Mouse (Mus musculus): ENCODE measurements at regions not wholly inside any gene's neighbourhood (a gene's known extent, or its start where the extent isn't known, plus 50 kb on each side); places are given as distances from the start of the nearest gene placed in this dataset.
A peak's percentile ranks its signal among the peaks of the same experiment; 100 is the strongest.
"Not testable (repeated sequence)": the region's sequence is repeated elsewhere in the genome, so short reads cannot be mapped to it uniquely, and the experiment has no call there.

DNA sequence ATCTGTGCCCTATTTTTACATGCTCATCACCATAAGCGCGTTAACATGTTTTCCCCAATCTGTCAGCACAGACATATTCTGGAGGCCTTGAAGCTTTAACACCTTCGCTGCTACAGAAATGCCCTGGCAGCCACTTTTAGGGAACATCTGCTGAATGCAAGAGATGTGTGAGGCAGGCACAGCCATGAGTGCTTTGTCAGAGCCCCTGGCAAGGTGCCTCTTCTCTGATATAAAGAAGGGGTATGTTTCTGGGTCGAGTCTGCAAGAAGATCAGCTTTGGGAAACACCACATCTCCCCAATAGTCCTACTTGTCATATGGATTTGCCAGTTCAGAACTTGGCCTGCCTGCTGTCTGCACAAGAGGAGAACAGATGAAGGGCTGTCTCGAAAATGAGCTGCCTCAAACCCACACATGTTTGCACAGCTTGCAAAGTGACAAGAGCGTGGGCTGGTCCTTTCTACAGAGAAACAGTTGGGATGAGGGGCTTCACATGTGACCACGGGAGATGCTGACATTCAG is 1263.3 kb upstream of the Klhl29 start:
- no peak for DNase-seq (ENCODE audit: low spot score)

GRCm38 (mm10) chr12:6637771-6638305 is 1262.4 kb upstream of the Klhl29 start:
- no peak for DNase-seq (ENCODE audit: low spot score)

DNA sequence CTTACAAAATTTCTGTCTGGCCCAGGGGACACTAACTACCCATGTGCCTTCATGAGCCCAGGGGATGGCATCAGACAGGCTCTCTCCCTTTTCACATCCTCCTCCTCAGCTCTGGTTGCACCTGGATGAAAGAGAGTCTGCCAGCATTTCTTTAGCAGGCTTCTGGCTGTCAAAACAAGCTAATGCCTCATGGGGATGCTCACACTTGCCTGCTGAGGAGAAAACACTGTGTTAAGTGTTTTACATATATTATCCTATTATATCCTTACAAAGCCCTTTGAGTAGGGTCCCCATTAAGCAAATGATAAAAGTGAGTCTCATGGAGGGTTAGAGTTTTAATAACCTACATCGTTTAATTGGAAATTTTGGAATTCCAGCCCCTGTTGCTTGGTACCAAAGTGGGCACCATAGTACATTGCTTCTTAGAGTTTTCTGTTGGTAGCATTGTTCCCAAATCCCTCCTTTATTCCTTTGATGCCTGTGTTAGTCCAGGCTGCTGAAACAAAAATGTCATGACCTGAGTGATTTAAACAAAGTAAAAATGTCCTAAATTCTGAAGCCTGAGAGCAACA is 1247.2 kb upstream of the Klhl29 start:
- no peak for DNase-seq (ENCODE audit: low spot score)

GRCm38 (mm10) chr12:6601111-6601510 is 1225.6 kb upstream of the Klhl29 start:
- DNase-seq (ENCODE audit: low spot score) = no peak

- DNase-seq (ENCODE audit: low spot score) = not testable (repeated sequence)
Observed at GRCm38 (mm10) chr12:6595484-6595883, 1220.0 kb upstream of the Klhl29 start.

- DNase-seq (ENCODE audit: low spot score) = no peak
Observed at GRCm38 (mm10) chr12:6590231-6590630, 1214.7 kb upstream of the Klhl29 start.

DNA sequence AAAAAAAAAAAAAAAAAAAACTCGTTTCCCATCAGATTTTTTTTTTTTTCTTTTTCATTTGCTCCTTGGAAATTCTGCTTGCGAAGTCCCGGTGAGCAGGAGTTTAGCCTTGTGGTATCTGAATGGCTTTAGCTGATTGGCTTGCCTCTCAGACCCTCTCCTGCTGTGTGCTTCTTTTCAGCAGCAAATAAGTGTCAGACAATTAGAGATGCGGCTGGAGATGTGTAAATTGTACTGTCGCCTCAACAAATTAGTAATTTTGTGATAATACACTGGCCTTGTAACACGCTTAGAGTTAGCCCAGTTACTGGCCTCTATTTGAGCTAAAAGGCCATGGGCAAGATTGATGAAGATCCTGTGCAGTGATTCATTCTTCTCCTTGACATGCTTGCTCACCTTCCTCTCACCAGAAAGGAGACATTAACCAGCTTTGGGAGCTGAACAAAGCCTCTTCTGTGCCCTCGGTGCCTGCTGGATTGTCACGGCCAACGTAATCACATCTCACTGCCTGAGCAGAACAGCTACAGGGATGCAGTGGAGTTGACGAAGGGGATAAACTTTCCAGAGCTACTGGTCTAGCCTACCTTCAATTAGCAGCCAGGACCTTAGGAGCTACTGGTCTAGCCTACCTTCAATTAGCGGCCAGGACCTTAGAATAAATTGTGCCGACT is 1212.7 kb upstream of the Klhl29 start:
- peak; percentile 6 for DNase-seq (ENCODE audit: low spot score)

- DNase-seq (ENCODE audit: low spot score) = no peak
Observed at GRCm38 (mm10) chr12:6580195-6580594, 1204.7 kb upstream of the Klhl29 start.

- no peak for DNase-seq (ENCODE audit: low spot score)
Observed at GRCm38 (mm10) chr12:6576866-6577360, 1201.4 kb upstream of the Klhl29 start.
